Mouse (Mus musculus): ENCODE results near the gene Tmem109. TPM values are rescaled to one million over a fixed set of nuclear protein-coding genes. Genes with fewer than 3 reads are reported as not detected.

The Tmem109 gene
- total and polyA plus RNA-seq, 3 experiments: 101 to 160 (median 109) TPM

GRCm38 (mm10) chr19:10855422-10855821, 26.4 kb downstream of the Tmem109 start:
- H3K4me1 ChIP-seq (ENCODE audit: control insufficient read depth, insufficient read depth, low read length): no peaks in the 10 kb centered on the region
- TF ChIP-seq CTCF (IDR thresholded peaks at IDR 0.05): no peak
- no peak for TF ChIP-seq EP300 (IDR thresholded peaks at IDR 0.05; ENCODE audit: insufficient read depth, low read depth, low read length)
- no peak for TF ChIP-seq POLR2A (IDR thresholded peaks at IDR 0.05; ENCODE audit: insufficient read depth, low read depth, low read length)
- no peak overlapping the region for H3K9ac ChIP-seq (ENCODE audit: low read depth, low read length)
- no peak for DNase-seq
- no peaks in the 10 kb centered on the region for H3K79me2 ChIP-seq (replicated peaks; ENCODE audit: control insufficient read depth, insufficient read depth, low read length)
- no peak overlapping the region for H3K4me3 ChIP-seq
- 90% methylated on average over 3 of the region's 3 CpGs for WGBS
- H3K27me3 ChIP-seq (ENCODE audit: control insufficient read depth, insufficient read depth, low read length): no peaks in the 10 kb centered on the region
- H3K27ac ChIP-seq: no peak overlapping the region
- no peaks in the 10 kb centered on the region for H3K36me3 ChIP-seq (ENCODE audit: control insufficient read depth, insufficient read depth, low read length)
- intact Hi-C loops (cut with DNase I): no loop called here

- Histone ChIP-seq H3K4me3 (no peak overlapping the region), H3K36me3 (ENCODE audit: control insufficient read depth, insufficient read depth, low read length) (no peaks in the 10 kb centered on the region), H3K79me2 (replicated peaks; ENCODE audit: control insufficient read depth, insufficient read depth, low read length) (no peaks in the 10 kb centered on the region), H3K4me1 (ENCODE audit: control insufficient read depth, insufficient read depth, low read length) (peaks cover 3% of the 10 kb centered on the region), H3K27ac (no peak overlapping the region), H3K9ac (ENCODE audit: low read depth, low read length) (no peak overlapping the region), H3K27me3 (ENCODE audit: control insufficient read depth, insufficient read depth, low read length) (no peaks in the 10 kb centered on the region)
- DNase-seq: peak; percentile 50 to 63
- TF ChIP-seq POLR2A (IDR thresholded peaks at IDR 0.05; ENCODE audit: insufficient read depth, low read depth, low read length): no peak
- no peak for TF ChIP-seq EP300 (IDR thresholded peaks at IDR 0.05; ENCODE audit: insufficient read depth, low read depth, low read length)
- TF ChIP-seq CTCF (IDR thresholded peaks at IDR 0.05): no peak
- intact Hi-C loops (cut with DNase I): no loop called here
- WGBS: 33% methylated on average over 3 of the region's 3 CpGs
Measured at GRCm38 (mm10) chr19:10847311-10848087, 34.3 kb downstream of the Tmem109 start.

GRCm38 (mm10) chr19:10846150-10846549, 35.7 kb downstream of the Tmem109 start:
- WGBS: 82% methylated on average over 7 of the region's 7 CpGs
- no peaks in the 10 kb centered on the region for H3K79me2 ChIP-seq (replicated peaks; ENCODE audit: control insufficient read depth, insufficient read depth, low read length)
- no peak overlapping the region for H3K9ac ChIP-seq (ENCODE audit: low read depth, low read length)
- intact Hi-C loops (cut with DNase I): no loop called here
- H3K36me3 ChIP-seq (ENCODE audit: control insufficient read depth, insufficient read depth, low read length): no peaks in the 10 kb centered on the region
- H3K4me3 ChIP-seq: no peak overlapping the region
- DNase-seq: no peak
- H3K27ac ChIP-seq: no peak overlapping the region
- TF ChIP-seq EP300 (IDR thresholded peaks at IDR 0.05; ENCODE audit: insufficient read depth, low read depth, low read length) (no peak), POLR2A (IDR thresholded peaks at IDR 0.05; ENCODE audit: insufficient read depth, low read depth, low read length) (no peak), CTCF (IDR thresholded peaks at IDR 0.05) (no peak)
- no peaks in the 10 kb centered on the region for H3K27me3 ChIP-seq (ENCODE audit: control insufficient read depth, insufficient read depth, low read length)
- H3K4me1 ChIP-seq (ENCODE audit: control insufficient read depth, insufficient read depth, low read length): peaks cover 5% of the 10 kb centered on the region

GRCm38 (mm10) chr19:10845454-10845853, 36.3 kb downstream of the Tmem109 start:
- intact Hi-C loops (cut with DNase I): no loop called here
- H3K9ac ChIP-seq (ENCODE audit: low read depth, low read length): no peak overlapping the region
- no peak for DNase-seq
- 87% methylated on average over 3 of the region's 3 CpGs for WGBS
- H3K4me1 ChIP-seq (ENCODE audit: control insufficient read depth, insufficient read depth, low read length): peaks cover 5% of the 10 kb centered on the region
- no peak overlapping the region for H3K27ac ChIP-seq
- H3K36me3 ChIP-seq (ENCODE audit: control insufficient read depth, insufficient read depth, low read length): no peaks in the 10 kb centered on the region
- H3K27me3 ChIP-seq (ENCODE audit: control insufficient read depth, insufficient read depth, low read length): no peaks in the 10 kb centered on the region
- H3K4me3 ChIP-seq: no peak overlapping the region
- H3K79me2 ChIP-seq (replicated peaks; ENCODE audit: control insufficient read depth, insufficient read depth, low read length): no peaks in the 10 kb centered on the region
- TF ChIP-seq CTCF (IDR thresholded peaks at IDR 0.05) (no peak), EP300 (IDR thresholded peaks at IDR 0.05; ENCODE audit: insufficient read depth, low read depth, low read length) (no peak), POLR2A (IDR thresholded peaks at IDR 0.05; ENCODE audit: insufficient read depth, low read depth, low read length) (no peak)

- no peak for DNase-seq
- H3K9ac ChIP-seq (ENCODE audit: low read depth, low read length): no peak overlapping the region
- peaks cover 5% of the 10 kb centered on the region for H3K4me1 ChIP-seq (ENCODE audit: control insufficient read depth, insufficient read depth, low read length)
- TF ChIP-seq POLR2A (IDR thresholded peaks at IDR 0.05; ENCODE audit: insufficient read depth, low read depth, low read length): no peak
- TF ChIP-seq CTCF (IDR thresholded peaks at IDR 0.05): no peak
- no peak for TF ChIP-seq EP300 (IDR thresholded peaks at IDR 0.05; ENCODE audit: insufficient read depth, low read depth, low read length)
- H3K27ac ChIP-seq: no peak overlapping the region
- no peaks in the 10 kb centered on the region for H3K36me3 ChIP-seq (ENCODE audit: control insufficient read depth, insufficient read depth, low read length)
- H3K79me2 ChIP-seq (replicated peaks; ENCODE audit: control insufficient read depth, insufficient read depth, low read length): no peaks in the 10 kb centered on the region
- intact Hi-C loops (cut with DNase I): no loop called here
- H3K4me3 ChIP-seq: no peak overlapping the region
- WGBS: 93% methylated on average over 5 of the region's 5 CpGs
- no peaks in the 10 kb centered on the region for H3K27me3 ChIP-seq (ENCODE audit: control insufficient read depth, insufficient read depth, low read length)
Measured at GRCm38 (mm10) chr19:10844206-10844605, 37.6 kb downstream of the Tmem109 start.

- no peaks in the 10 kb centered on the region for H3K36me3 ChIP-seq (ENCODE audit: control insufficient read depth, insufficient read depth, low read length)
- H3K9ac ChIP-seq (ENCODE audit: low read depth, low read length): peak overlapping the region; percentile 42
- H3K4me1 ChIP-seq (ENCODE audit: control insufficient read depth, insufficient read depth, low read length): peaks cover 5% of the 10 kb centered on the region
- H3K4me3 ChIP-seq: peak overlapping the region; percentile 30
- peak overlapping the region; percentile 45 for H3K27ac ChIP-seq
- intact Hi-C loops (cut with DNase I): no loop called here
- H3K27me3 ChIP-seq (ENCODE audit: control insufficient read depth, insufficient read depth, low read length): no peaks in the 10 kb centered on the region
- H3K79me2 ChIP-seq (replicated peaks; ENCODE audit: control insufficient read depth, insufficient read depth, low read length): no peaks in the 10 kb centered on the region
- TF ChIP-seq CTCF (IDR thresholded peaks at IDR 0.05) (no peak), EP300 (IDR thresholded peaks at IDR 0.05; ENCODE audit: insufficient read depth, low read depth, low read length) (no peak), POLR2A (IDR thresholded peaks at IDR 0.05; ENCODE audit: insufficient read depth, low read depth, low read length) (no peak)
- peak in 1 of 2 experiments; percentile 23 for DNase-seq
- WGBS: 49% methylated on average over 24 of the region's 24 CpGs
Measured at GRCm38 (mm10) chr19:10842914-10843313, 38.9 kb downstream of the Tmem109 start.
